Mouse (Mus musculus) urinary bladder, postnatal 10 days (tissue): ENCODE measurements around the gene Tfcp2.

ENCODE experiments used
- DNase-seq: peaks from one replicate; pipeline ENCODE4 v3.0.0; 2022; ENCODE audit warnings: low spot score

Tfcp2 gene

GRCm38 (mm10) chr15:100485576-100485975, 66.2 kb downstream of the Tfcp2 start:
- no peak for DNase-seq

GRCm38 (mm10) chr15:100478925-100479324, 72.9 kb downstream of the Tfcp2 start:
- DNase-seq = no peak

GRCm38 (mm10) chr15:100478351-100478750, 73.5 kb downstream of the Tfcp2 start:
- DNase-seq = no peak

- DNase-seq = no peak
Measured at GRCm38 (mm10) chr15:100473926-100474503, 77.8 kb downstream of the Tfcp2 start.

- DNase-seq = no peak
Measured at GRCm38 (mm10) chr15:100470037-100470436, 81.8 kb downstream of the Tfcp2 start.

- no peak for DNase-seq
Measured at GRCm38 (mm10) chr15:100469189-100469545, 82.6 kb downstream of the Tfcp2 start.

GRCm38 (mm10) chr15:100468295-100469188, 83.3 kb downstream of the Tfcp2 start, which contains the start of gene Letmd1:
TSS of gene Letmd1 (plus strand) at chr15:100469023.
- DNase-seq = peak; percentile 44

- no peak for DNase-seq
Measured at GRCm38 (mm10) chr15:100467738-100468137, 84.1 kb downstream of the Tfcp2 start.

- DNase-seq = no peak
Measured at GRCm38 (mm10) chr15:100465432-100465831, 86.4 kb downstream of the Tfcp2 start.

GRCm38 (mm10) chr15:100463712-100464111, 88.1 kb downstream of the Tfcp2 start:
- no peak for DNase-seq

- DNase-seq = no peak
Measured at GRCm38 (mm10) chr15:100462086-100462485, 89.7 kb downstream of the Tfcp2 start.

GRCm38 (mm10) chr15:100461646-100462045, 90.2 kb downstream of the Tfcp2 start:
- DNase-seq = no peak

GRCm38 (mm10) chr15:100460942-100461341, 90.9 kb downstream of the Tfcp2 start:
- no peak for DNase-seq

GRCm38 (mm10) chr15:100458055-100458454, 93.8 kb downstream of the Tfcp2 start:
- no peak for DNase-seq

GRCm38 (mm10) chr15:100457340-100457739, 94.5 kb downstream of the Tfcp2 start:
- no peak for DNase-seq

GRCm38 (mm10) chr15:100456356-100456991, 95.3 kb downstream of the Tfcp2 start:
- no peak for DNase-seq

GRCm38 (mm10) chr15:100452486-100452885, 99.3 kb downstream of the Tfcp2 start:
- DNase-seq = no peak

- no peak for DNase-seq
Measured at GRCm38 (mm10) chr15:100451245-100451644, 100.6 kb downstream of the Tfcp2 start.

- DNase-seq = no peak
Measured at GRCm38 (mm10) chr15:100449495-100449894, 102.3 kb downstream of the Tfcp2 start.

- DNase-seq = no peak
Measured at GRCm38 (mm10) chr15:100448572-100448971, 103.2 kb downstream of the Tfcp2 start.
